Mouse (Mus musculus) forebrain, embryonic 16.5 days (tissue): Measurements from ENCODE around the gene Atcay. TPM values are rescaled to one million over a fixed set of nuclear protein-coding genes. Genes with fewer than 3 reads are reported as not detected.
"Not testable (repeated sequence)": the region's sequence is repeated elsewhere in the genome, so short reads cannot be mapped to it uniquely, and the experiment has no call there.

Experiments
- ATAC-seq: fragments of 200-750 bp; cut with Nextera tagmentation; 2 replicates; pipeline ENCODE4 v1.8.0; 2017; ENCODE audit warnings: mild to moderate bottlenecking, moderate library complexity
- H3K27ac ChIP-seq: fragments of 300-500 bp; sonication (generic); 2 replicates; pipeline ENCODE4 v1.5.1; 2014; ENCODE audit warnings: low read length, control low read depth
- H3K27me3 ChIP-seq: fragments of 300-500 bp; sonication (generic); replicated peaks from 2 replicates; pipeline ENCODE4 v1.6.1; 2014; ENCODE audit warnings: low read length; ENCODE audit not compliant: control insufficient read depth, insufficient read depth
- H3K36me3 ChIP-seq: fragments of 300-500 bp; sonication (generic); 2 replicates; pipeline ENCODE4 v1.6.1; 2014; ENCODE audit not compliant: control insufficient read depth, insufficient read depth
- H3K4me1 ChIP-seq: fragments of 300-500 bp; sonication (generic); replicated peaks from 2 replicates; pipeline ENCODE4 v1.6.1; 2014; ENCODE audit warnings: low read length; ENCODE audit not compliant: control insufficient read depth, insufficient read depth
- H3K4me2 ChIP-seq: fragments of 300-500 bp; sonication (generic); 2 replicates; pipeline ENCODE4 v1.6.1; 2014; ENCODE audit warnings: mild to moderate bottlenecking, low read length, control low read depth
- H3K4me3 ChIP-seq: fragments of 300-500 bp; sonication (generic); replicated peaks from 2 replicates; pipeline ENCODE4 v1.5.1; 2014; ENCODE audit warnings: mild to moderate bottlenecking, low read length, control low read depth
- H3K9ac ChIP-seq: fragments of 300-500 bp; sonication (generic); replicated peaks from 2 replicates; pipeline ENCODE4 v1.6.1; 2014; ENCODE audit warnings: low read depth, low read length, control low read depth
- H3K9me3 ChIP-seq: fragments of 300-500 bp; sonication (generic); 2 replicates; pipeline ENCODE4 v1.6.1; 2016; ENCODE audit warnings: low read length; ENCODE audit not compliant: control insufficient read depth
- WGBS: fragments of 180-500 bp; shearing (Covaris S2); extraction: QIAGEN DNeasy Blood & Tissue Kit; methylation state at CpG from one replicate; pipeline ENCODE4 v1.1.7; 2014; 5-methylcytosine and 5-hydroxymethylcytosine counted together
- polyA plus RNA-seq: library from polyadenylated mRNA; unstranded; fragments of >200 nt; fragmentation: Nextera tagmentation; extraction: Ambion mirVana; gene quantifications from 2 replicates; pipeline ENCODE4 v1.2.1, GENCODE M21; 2015

The Atcay gene
- polyA plus RNA-seq, 1 experiment from 2014 or later: 94.9 TPM

DNA sequence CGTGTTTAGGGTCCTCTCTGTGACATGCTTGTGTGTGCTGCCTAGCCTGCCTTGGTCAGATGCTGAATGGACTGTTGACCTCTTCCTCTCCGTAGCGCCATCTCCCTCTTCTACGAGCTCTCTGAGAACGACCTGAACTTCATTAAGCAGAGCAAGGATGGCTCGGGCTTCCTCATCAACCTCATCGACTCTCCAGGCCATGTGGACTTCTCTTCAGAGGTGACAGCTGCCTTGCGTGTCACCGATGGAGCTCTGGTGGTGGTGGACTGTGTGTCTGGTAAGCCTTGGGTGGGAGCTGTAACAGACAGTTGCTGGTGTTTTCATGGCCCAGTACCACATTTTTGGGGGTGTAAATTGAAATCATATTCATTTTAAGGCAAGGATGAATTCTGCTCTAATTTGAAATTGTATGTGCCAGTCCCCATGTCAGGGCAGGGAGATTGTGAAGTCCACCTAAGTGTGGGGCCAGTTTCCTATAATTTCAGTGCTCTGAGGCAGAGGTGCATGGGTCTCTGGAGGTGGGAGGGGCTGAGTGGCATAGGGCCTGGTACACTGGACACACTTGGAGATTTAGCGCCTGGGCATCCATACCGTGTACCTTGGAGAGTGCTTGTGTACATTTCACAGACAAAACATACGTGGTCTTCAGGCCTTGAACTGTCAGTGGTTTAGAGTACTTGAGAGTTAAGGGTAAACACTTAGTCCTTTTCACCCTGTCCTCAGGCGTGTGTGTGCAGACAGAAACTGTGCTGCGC is 52.5 kb downstream of the Atcay start:
- peak overlapping the region; percentile 66 for H3K9ac ChIP-seq
- 67% methylated on average over 14 of the region's 14 CpGs for WGBS
- peak overlapping the region; percentile 54 for H3K4me3 ChIP-seq
- H3K9me3 ChIP-seq: no peaks in the 10 kb centered on the region
- no peaks in the 10 kb centered on the region for H3K27me3 ChIP-seq
- peaks cover 44% of the 10 kb centered on the region for H3K4me1 ChIP-seq
- peaks cover 31% of the 10 kb centered on the region for H3K36me3 ChIP-seq
- peak overlapping the region; percentile 62 for H3K4me2 ChIP-seq
- no peak for ATAC-seq
- H3K27ac ChIP-seq: no peak overlapping the region

DNA sequence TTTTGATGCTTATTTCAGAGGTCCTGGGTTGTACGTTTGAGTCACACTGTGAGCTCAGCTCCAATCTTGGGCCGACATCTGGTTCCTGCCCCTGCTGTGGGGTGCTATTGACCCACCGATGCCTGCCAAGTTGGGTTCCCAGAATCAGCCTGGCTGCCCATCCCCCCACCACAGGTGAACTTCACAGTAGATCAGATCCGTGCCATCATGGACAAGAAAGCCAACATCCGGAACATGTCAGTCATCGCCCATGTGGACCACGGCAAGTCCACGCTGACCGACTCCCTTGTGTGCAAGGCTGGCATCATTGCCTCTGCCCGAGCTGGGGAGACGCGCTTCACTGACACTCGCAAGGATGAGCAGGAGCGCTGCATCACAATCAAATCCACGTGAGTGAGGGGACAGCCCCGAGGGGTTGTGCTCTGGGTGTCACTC is 53.1 kb downstream of the Atcay start:
- peak overlapping the region; percentile 54 for H3K4me3 ChIP-seq
- H3K27me3 ChIP-seq: no peaks in the 10 kb centered on the region
- H3K36me3 ChIP-seq: peaks cover 31% of the 10 kb centered on the region
- H3K9ac ChIP-seq: peak overlapping the region; percentile 66
- H3K27ac ChIP-seq: no peak overlapping the region
- peaks cover 43% of the 10 kb centered on the region for H3K4me1 ChIP-seq
- H3K9me3 ChIP-seq: no peaks in the 10 kb centered on the region
- peak overlapping the region; percentile 62 for H3K4me2 ChIP-seq
- no peak for ATAC-seq
- WGBS: 14% methylated on average over 16 of the region's 16 CpGs

DNA sequence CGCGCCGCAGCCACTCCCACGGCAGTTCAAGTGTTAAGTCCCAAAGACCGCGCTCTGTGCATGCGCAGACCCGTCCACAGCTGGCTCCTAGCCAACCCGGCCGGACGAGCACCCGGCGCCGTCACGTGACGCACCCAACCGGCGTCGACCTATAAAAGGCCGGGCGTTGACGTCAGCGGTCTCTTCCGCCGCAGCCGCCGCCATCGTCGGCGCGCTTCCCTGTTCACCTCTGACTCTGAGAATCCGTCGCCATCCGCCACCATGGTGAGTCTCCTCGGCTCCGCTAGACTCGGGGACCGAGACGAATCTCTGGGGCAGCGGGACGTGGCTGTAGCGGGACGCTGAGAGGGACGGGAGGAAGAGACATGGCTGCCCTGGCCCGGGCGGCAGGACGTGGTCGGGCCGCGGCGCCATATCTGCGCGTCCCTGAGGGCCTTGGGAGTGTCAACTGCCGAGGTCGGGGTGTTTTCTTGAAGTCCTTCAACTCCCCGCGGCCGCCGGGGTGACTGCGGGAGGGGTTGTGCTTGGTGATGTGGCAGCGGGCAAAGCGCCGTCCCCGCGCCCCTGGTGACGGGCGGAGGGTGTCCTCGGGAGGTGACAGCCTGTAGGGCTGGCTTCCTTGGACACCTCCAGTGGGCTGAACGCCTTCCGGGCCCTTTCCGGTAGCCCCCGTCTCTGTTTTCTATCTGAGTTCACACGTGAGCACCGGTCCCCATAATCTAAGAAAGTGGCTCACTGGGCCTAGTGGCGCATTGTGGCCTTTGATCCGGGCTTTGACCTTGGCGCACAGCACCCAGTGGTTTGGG is 54.0 kb downstream of the Atcay start, which contains the start of gene Eef2:
Eef2 (plus strand) TSS at position 166 of the 806 bp plus-strand sequence.
- peak; percentile 69 for ATAC-seq
- no peaks in the 10 kb centered on the region for H3K27me3 ChIP-seq
- peaks cover 40% of the 10 kb centered on the region for H3K4me1 ChIP-seq
- peaks cover 29% of the 10 kb centered on the region for H3K36me3 ChIP-seq
- H3K9ac ChIP-seq: peak within 1 kb of the TSS; percentile 66
- peak within 1 kb of the TSS; percentile 62 for H3K4me2 ChIP-seq
- peak within 1 kb of the TSS; percentile 54 for H3K4me3 ChIP-seq
- H3K9me3 ChIP-seq: no peaks in the 10 kb centered on the region
- 0% methylated on average over 77 of the region's 77 CpGs for WGBS
- peak within 1 kb of the TSS; percentile 94 for H3K27ac ChIP-seq

DNA sequence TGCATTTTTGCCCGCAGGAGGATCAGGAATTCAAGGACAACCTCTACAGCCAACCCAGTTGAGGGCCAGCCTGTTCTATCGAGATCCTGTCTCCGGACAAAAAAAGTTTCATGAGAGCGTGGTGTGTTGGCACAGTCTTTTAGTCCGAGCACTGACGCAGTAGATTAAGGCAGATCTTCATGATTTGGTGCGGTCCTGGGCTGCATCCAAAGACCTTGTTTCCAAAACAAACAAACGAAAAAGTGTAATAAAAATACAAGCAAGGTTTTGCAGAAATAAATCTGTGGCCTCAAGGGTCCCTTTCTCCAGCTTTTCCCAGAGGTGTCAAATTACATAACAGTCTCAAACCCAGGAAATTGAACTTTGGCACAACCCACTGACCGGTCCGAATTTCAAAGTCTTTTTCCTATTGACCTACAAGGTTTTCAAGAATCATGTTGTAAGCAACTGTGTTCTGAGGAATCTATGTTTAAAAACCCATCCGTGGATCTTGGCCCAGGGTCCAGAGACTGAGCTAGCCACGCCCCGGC is 54.6 kb downstream of the Atcay start:
- peaks cover 24% of the 10 kb centered on the region for H3K36me3 ChIP-seq
- peaks cover 40% of the 10 kb centered on the region for H3K4me1 ChIP-seq
- H3K4me2 ChIP-seq: peak overlapping the region; percentile 62
- H3K4me3 ChIP-seq: peak overlapping the region; percentile 54
- no peak for ATAC-seq
- peak overlapping the region; percentile 94 for H3K27ac ChIP-seq
- no peaks in the 10 kb centered on the region for H3K27me3 ChIP-seq
- WGBS: 3% methylated on average over 13 of the region's 13 CpGs
- H3K9me3 ChIP-seq: no peaks in the 10 kb centered on the region
- no peak overlapping the region; the same call in 1 of the 2 replicates for H3K9ac ChIP-seq

DNA sequence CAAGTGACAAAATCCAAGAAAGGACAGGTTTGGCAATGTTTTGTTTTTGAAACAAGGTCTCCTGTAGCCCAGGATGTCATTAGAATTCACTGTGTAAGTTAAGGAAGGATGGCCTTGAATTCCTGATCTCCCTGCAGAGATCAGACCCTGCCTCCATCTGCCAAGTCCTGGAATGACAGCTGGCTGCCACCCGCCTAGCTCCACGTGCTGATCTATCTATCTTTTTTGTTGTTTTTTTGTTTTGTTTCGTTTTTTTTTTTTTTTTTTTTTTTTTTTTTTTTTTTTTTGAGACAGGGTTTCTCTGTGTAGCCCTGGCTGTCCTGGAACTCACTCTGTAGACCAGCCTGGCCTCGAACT is 55.3 kb downstream of the Atcay start:
- 4% methylated on average over 4 of the region's 4 CpGs for WGBS
- Histone ChIP-seq H3K4me1 (peaks cover 40% of the 10 kb centered on the region), H3K4me3 (peak overlapping the region; percentile 42), H3K4me2 (peak overlapping the region; percentile 66), H3K36me3 (peaks cover 19% of the 10 kb centered on the region), H3K27ac (peak overlapping the region; percentile 94), H3K9ac (peak overlapping the region; percentile 61)
- H3K27me3 ChIP-seq, H3K9me3 ChIP-seq, ATAC-seq: not testable (repeated sequence)

DNA sequence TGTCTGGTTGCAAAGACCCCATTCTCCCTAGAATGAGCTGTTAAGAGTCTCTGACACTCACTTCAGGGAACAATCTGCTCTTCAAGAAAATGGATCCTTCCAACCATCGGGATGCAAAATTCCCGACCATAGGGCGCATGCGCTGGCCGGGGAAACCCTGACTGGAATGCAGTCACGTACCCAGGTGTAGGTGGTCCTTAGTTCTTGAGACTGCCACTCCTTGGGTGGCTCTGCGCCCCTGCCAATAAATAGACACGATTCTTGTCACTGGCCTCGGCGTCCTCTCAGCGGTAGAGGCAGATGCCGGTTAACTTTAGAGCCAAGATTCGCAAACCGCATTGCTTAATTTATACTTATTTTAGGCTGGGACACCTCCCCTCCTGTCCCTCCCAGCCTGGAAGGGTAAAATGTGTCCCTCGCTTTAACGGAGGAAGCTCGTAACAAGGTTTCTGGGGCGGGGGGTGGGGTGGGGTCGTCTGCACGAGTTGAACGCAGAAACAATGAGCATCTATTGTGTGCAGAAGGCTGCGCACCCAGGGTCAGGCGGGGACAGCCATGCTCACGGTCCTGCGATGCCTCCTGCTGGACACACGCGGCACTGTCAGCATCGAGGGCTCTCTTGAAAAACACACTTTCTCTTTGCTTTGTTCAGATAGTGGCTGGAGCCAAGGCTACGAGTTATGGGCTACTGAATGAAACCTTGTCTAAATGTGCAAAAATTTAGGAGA is 55.9 kb downstream of the Atcay start:
- H3K4me1 ChIP-seq: peaks cover 40% of the 10 kb centered on the region
- peak; percentile 66 for ATAC-seq
- no peaks in the 10 kb centered on the region for H3K9me3 ChIP-seq
- no peaks in the 10 kb centered on the region for H3K27me3 ChIP-seq
- H3K9ac ChIP-seq: peak overlapping the region; percentile 61
- H3K36me3 ChIP-seq: peaks cover 16% of the 10 kb centered on the region
- H3K4me3 ChIP-seq: peak overlapping the region; percentile 42
- under 1% methylated on average over 29 of the region's 29 CpGs for WGBS
- peak overlapping the region; percentile 66 for H3K4me2 ChIP-seq
- H3K27ac ChIP-seq: peak overlapping the region; percentile 94

DNA sequence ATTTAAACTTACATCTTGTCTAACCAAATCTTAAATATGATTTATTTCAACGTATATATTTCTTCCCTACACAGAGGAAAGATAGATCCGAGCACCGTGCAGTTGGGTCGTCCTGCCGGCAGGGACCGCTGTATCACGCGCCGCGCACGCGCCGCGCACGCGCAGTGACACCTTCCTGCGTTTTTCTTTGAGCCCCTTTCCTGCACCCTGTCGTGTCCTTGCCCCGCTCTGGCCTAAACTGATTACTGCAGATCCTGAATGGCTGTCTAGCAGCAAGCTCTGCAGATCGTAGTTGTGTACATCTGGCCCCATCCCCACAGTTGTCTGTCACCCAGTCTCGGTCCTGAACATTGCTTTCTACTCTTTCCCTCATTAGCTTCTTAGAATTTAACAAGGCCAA is 57.5 kb downstream of the Atcay start:
- Histone ChIP-seq H3K4me3 (peak overlapping the region; percentile 11), H3K36me3 (peaks cover under 1% of the 10 kb centered on the region), H3K9me3 (no peaks in the 10 kb centered on the region), H3K9ac (peak overlapping the region; percentile 40), H3K4me1 (peaks cover 46% of the 10 kb centered on the region), H3K27me3 (no peaks in the 10 kb centered on the region), H3K27ac (peak overlapping the region; percentile 94), H3K4me2 (peak overlapping the region; percentile 45)
- peak; percentile 21 for ATAC-seq
- WGBS: 4% methylated on average over 21 of the region's 21 CpGs

DNA sequence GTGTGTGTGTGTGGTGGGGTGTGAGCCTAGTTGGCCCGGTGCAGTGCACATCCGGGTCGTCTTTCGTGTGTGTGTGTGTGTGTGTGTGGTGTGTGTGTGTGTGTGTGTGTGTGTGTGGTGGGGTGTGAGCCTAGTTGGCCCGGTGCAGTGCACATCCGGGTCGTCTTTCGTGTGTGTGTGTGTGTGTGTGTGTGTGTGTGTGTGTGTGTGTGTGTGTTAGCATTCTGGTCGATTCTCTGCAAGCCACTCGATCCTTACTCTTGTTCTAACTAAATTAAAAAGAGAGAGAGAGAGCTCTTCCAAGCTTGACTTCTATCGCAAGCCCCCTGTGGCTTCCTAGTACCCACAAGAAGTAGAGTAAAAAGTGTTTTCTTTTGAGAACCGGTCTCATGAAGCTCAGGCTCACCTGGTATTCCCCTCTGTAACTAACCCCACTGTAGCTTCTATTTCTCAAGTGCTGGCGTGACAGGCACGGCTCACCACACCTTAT is 61.2 kb downstream of the Atcay start:
- 39% methylated on average over 10 of the region's 14 CpGs for WGBS
- H3K27ac ChIP-seq, H3K9me3 ChIP-seq, H3K4me3 ChIP-seq, H3K36me3 ChIP-seq, H3K4me2 ChIP-seq, ATAC-seq, H3K27me3 ChIP-seq, H3K9ac ChIP-seq: not testable (repeated sequence)
- peaks cover 32% of the 10 kb centered on the region for H3K4me1 ChIP-seq
